Mouse (Mus musculus) heart, adult 18-20 months (tissue): ENCODE measurements around the gene Med13l. TPM values are rescaled to one million over a fixed set of nuclear protein-coding genes. Genes with fewer than 3 reads are reported as not detected.

Source experiments
- DNase-seq, 2 experiments: peaks; one replicate each; pipeline ENCODE4 v3.0.0; 2021 to 2022; ENCODE audit warnings: mixed read lengths in 1 of 2
- total RNA-seq, 2 experiments: library from RNA; stranded (reverse); gene quantifications; 2 replicates each; pipeline ENCODE4 v1.2.3; 2021

The Med13l gene
- total RNA-seq, 2 experiments from 2014 or later = 27.4 to 31.0 TPM

GRCm38 (mm10) chr5:118797811-118798210, 237.3 kb downstream of the Med13l start:
- no peak for DNase-seq

- DNase-seq = no peak
Measured at GRCm38 (mm10) chr5:118801592-118801991, 241.1 kb downstream of the Med13l start.

DNA sequence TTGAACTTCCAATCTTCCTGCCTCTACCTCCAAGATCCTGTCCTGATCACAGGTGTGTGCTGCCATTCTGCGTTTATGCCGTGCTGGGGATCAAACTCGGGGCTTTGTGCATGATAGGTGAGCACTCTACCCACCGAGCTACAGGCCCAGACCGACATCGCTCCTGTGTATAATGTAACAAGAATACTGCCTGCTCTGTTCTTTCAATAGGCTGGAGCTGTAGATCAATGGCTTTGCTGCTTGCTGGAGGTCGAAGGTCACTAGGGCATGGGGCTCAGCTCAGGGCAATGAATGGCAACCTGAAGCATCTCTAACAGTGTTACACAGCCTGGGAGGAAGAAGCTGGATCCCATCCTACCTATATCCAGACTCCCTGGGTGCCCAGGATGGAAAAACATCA, 241.6 kb downstream of the Med13l start:
- DNase-seq = no peak

- peak; percentile 9 to 14 for DNase-seq
Measured at GRCm38 (mm10) chr5:118808946-118809345, 248.5 kb downstream of the Med13l start.

GRCm38 (mm10) chr5:118809588-118809987, 249.1 kb downstream of the Med13l start:
- DNase-seq = no peak

- DNase-seq = no peak
Measured at GRCm38 (mm10) chr5:118811690-118812089, 251.2 kb downstream of the Med13l start.

DNA sequence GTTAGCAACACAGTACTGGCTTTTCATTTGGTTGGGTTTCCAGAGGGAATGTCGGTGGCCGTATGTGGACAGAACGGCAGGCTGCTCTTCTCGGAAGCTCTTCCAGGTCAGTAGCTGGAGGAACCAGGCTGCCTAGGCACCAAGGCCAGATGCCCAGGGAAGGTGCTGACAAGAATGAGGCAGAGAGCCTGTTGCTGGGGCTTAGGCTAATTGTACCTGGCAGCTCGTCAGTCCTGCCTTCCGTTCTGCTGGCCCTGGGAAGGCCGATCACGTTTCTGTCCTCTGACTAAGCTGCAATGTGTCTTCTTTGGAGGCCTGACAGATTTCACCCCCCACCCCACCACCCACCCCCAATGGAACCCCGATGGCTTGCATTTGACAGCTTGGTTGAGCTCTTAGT, 251.9 kb downstream of the Med13l start:
- peak; percentile 57 to 77 for DNase-seq

DNA sequence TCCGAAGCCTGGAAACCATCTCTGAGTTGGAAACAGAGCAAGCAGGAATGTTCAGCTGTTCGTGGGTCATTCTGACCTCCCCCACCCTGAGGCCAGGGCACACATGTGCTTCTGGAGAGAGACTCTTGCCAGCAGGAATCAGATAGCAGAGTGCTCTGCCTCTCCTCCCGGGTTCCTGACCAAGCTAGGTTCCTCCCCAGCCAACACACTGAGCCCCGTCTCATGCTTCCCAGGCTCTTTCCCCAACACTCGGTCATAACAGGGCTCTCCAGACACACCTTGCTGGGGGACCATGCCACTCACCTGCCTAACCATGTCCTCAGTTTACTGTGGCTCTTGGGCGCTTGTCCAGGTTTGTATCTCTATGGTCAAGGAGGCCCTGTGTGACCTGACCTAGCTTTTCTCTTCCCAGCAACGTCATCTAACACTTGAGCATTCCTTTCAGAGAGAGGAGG, 252.5 kb downstream of the Med13l start:
- peak; percentile 46 to 65 for DNase-seq

- DNase-seq = peak; percentile 16 to 62
Measured at GRCm38 (mm10) chr5:118814052-118814451, 253.6 kb downstream of the Med13l start.
